Mouse (Mus musculus) midbrain, embryonic 10.5 days (tissue): ENCODE measurements around the gene Oas1g. TPM values are rescaled to one million over a fixed set of nuclear protein-coding genes. Genes with fewer than 3 reads are reported as not detected.
"Not testable (repeated sequence)": the region's sequence is repeated elsewhere in the genome, so short reads cannot be mapped to it uniquely, and the experiment has no call there.

Experiments
- DNase-seq: peaks from one replicate; pipeline ENCODE4 v3.0.0-alpha.2; 2017; ENCODE audit warnings: low spot score
- H3K27ac ChIP-seq: fragments of 300-500 bp; sonication (generic); replicated peaks from 2 replicates; pipeline ENCODE4 v1.5.1; 2016; ENCODE audit warnings: mild to moderate bottlenecking
- H3K27me3 ChIP-seq: fragments of 300-500 bp; sonication (generic); 2 replicates; pipeline ENCODE4 v1.6.1; 2016; ENCODE audit warnings: low read depth, mild to moderate bottlenecking; ENCODE audit not compliant: poor library complexity, severe bottlenecking
- H3K36me3 ChIP-seq: fragments of 300-500 bp; sonication (generic); 2 replicates; pipeline ENCODE4 v1.6.1; 2016; ENCODE audit warnings: mild to moderate bottlenecking, moderate library complexity
- H3K4me1 ChIP-seq: fragments of 300-500 bp; sonication (generic); 2 replicates; pipeline ENCODE4 v1.6.1; 2016
- H3K4me3 ChIP-seq: fragments of 300-500 bp; sonication (generic); 2 replicates; pipeline ENCODE4 v1.5.1; 2016; ENCODE audit warnings: mild to moderate bottlenecking, moderate library complexity
- H3K9me3 ChIP-seq: fragments of 300-500 bp; sonication (generic); replicated peaks from 2 replicates; pipeline ENCODE4 v1.6.1; 2016; ENCODE audit warnings: mild to moderate bottlenecking
- WGBS: fragments of 180-500 bp; shearing (Covaris S2); methylation state at CpG from one replicate; pipeline ENCODE4 v1.1.7; 2016; 5-methylcytosine and 5-hydroxymethylcytosine counted together
- polyA plus RNA-seq: library from polyadenylated mRNA; unstranded; fragments of >200 nt; fragmentation: Nextera tagmentation; extraction: Ambion mirVana; gene quantifications from 2 replicates; pipeline ENCODE4 v1.2.1, GENCODE M21; 2016

The Oas1g gene
- not detected in 2 replicates for polyA plus RNA-seq

DNA sequence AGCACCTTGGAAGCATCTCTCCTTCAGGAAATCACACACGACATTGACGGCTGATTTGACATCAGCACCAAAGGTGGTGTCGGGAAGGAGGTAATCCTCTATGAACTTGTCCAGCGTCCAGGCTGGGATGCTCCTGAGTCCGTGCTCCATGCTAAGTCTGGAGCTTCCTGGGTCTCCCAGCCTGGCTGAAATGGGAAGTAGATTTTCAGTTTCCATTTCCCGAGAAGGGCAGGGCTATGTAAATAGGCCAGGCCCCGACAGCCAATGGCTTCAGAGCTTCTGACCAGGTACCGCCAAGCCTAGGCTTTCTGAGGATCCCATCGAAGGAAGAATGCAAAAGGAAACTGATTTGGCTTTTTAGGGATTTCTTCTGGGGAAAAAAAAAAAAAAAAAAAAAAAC, at the start of gene Oas1g:
TSS of gene Oas1g (minus strand) at position 201 of the 400 bp plus-strand sequence.
- not testable (repeated sequence) for DNase-seq, H3K27me3 ChIP-seq, H3K4me3 ChIP-seq, H3K36me3 ChIP-seq, H3K9me3 ChIP-seq, H3K4me1 ChIP-seq, H3K27ac ChIP-seq
- 37% methylated on average over 7 of the region's 9 CpGs for WGBS

DNA sequence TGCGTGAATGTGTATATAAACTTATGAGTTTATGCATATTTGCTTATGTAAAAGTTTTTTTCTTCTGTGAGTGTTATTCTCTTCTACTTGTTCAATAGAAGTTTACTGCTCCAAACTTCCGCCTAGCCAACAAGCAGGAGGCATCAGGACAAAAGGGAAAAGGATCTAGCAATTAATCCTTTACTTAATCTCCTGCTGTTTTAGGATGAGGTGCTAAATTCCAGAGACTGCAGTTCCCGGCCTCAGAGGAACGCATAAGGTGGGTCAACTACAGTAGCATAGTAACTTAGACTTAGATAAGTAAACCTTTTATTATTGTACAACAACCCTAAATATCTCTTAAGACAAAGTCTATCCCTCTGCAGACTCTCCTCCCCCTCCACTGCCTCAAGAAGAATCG, 46.6 kb upstream of the Oas1g start:
- WGBS: 21% methylated on average over 5 of the region's 5 CpGs
- DNase-seq: no peak
- Histone ChIP-seq H3K4me3 (no peak overlapping the region), H3K4me1 (0 out of 2 replicates have a peak, but pooled peaks cover 2% of the 10 kb centered on the region), H3K27ac (no peak overlapping the region), H3K27me3 (no peaks in the 10 kb centered on the region), H3K36me3 (no peaks in the 10 kb centered on the region), H3K9me3 (no peaks in the 10 kb centered on the region)

- no peak overlapping the region for H3K4me3 ChIP-seq
- no peak for DNase-seq
Measured at GRCm38 (mm10) chr5:120927036-120927435, 39.6 kb upstream of the Oas1g start.

DNA sequence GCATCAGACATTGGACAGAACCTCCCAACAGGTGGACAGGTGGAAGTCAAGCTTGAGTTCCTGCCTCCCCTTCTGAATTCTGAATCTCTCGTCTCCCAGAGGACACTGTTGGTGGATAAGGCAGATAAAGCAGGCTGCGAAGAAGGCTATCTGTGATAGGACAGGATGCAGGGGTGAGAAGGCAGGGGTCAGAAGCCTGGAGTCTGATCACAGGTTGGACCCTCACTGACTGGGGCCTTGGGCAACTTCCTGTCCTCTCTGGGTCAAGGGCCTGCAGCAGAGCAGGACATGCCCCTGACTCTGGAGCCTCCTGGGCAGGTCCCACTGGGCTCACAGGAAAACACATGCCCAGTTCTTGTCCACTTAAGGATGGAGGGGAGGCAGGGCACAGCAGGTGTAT, 38.9 kb upstream of the Oas1g start:
- not testable (repeated sequence) for H3K36me3 ChIP-seq, DNase-seq, H3K4me1 ChIP-seq, H3K9me3 ChIP-seq, H3K4me3 ChIP-seq, H3K27ac ChIP-seq, H3K27me3 ChIP-seq
- WGBS: 80% methylated on average over 2 of the region's 2 CpGs

More at GRCm38 (mm10) chr5:120927036-120927435, 39.6 kb upstream of the Oas1g start:
- no peaks in the 10 kb centered on the region for H3K9me3 ChIP-seq
- H3K36me3 ChIP-seq: no peaks in the 10 kb centered on the region
- 5% methylated on average over 1 of the region's 1 CpGs for WGBS
- H3K27me3 ChIP-seq: no peaks in the 10 kb centered on the region
- no peak overlapping the region for H3K27ac ChIP-seq
- H3K4me1 ChIP-seq: no peaks in the 10 kb centered on the region

DNA sequence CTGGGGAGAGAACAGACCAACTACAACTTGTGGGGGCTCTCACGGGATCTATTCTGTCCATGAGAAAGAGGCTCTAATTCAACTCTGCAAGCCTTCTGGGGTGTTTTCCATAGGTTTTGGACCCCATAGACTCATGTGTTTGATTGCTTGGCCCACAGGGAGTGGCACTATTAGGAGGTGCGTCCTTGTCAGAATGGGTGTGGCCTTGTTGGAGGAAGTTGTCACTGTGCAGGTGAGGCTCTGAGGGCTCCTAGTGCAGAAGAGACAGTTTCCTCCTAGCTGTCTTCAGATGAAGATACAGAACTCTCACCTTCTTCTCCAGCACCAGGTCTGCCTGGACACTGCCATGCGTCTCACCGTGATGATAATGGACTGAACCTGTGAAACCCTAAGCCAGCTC, 37.1 kb upstream of the Oas1g start:
- 86% methylated on average over 4 of the region's 4 CpGs for WGBS
- H3K9me3 ChIP-seq, H3K4me3 ChIP-seq, H3K27ac ChIP-seq, H3K27me3 ChIP-seq, H3K36me3 ChIP-seq, H3K4me1 ChIP-seq, DNase-seq: not testable (repeated sequence)

DNA sequence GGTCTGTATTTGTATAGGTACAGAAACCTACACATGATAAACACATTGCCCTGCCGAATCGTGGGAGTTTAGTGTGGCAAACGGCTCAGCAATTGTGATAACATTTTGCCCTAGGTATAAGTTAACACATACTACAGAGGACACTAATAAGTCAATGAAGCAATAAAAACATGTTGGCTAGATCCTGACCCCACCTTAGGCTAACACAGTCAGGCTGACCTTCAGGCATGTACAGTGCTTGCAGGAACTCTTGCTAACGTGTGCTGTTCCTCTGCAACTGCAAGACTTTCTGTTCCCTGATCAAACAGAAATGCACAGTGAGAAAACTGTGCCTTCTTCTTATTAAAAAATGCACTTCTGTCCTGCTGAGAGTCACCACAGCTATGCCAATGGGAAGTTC, 36.6 kb upstream of the Oas1g start:
- H3K4me3 ChIP-seq: no peak overlapping the region
- no peak for DNase-seq
- no peaks in the 10 kb centered on the region for H3K4me1 ChIP-seq
- H3K27ac ChIP-seq: no peak overlapping the region
- H3K36me3 ChIP-seq: no peaks in the 10 kb centered on the region
- no peaks in the 10 kb centered on the region for H3K27me3 ChIP-seq
- WGBS: 87% methylated on average over 4 of the region's 4 CpGs
- no peaks in the 10 kb centered on the region for H3K9me3 ChIP-seq

DNA sequence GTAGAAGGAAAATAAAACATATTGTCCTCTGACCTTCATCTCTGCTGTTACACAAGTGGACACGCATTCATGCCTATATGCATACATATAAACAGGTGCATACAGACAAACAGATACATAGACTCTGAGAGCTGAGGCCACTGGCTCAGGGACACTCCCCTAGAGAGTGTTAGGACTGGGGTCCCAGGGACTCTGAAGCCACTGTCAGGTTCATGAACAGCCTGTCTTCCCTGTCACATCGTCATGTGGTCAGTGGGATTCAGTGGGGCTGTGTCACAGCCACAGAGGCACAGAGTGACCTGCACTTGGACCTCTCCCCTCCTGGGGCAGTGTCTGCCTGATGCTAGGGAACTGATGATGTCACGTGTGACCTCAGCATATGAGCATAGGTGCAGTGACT, 32.9 kb upstream of the Oas1g start:
- no peak for DNase-seq
- no peak overlapping the region for H3K27ac ChIP-seq
- H3K27me3 ChIP-seq: no peaks in the 10 kb centered on the region
- H3K4me3 ChIP-seq: no peak overlapping the region
- no peaks in the 10 kb centered on the region for H3K36me3 ChIP-seq
- no peaks in the 10 kb centered on the region for H3K9me3 ChIP-seq
- 80% methylated on average over 3 of the region's 3 CpGs for WGBS
- no peaks in the 10 kb centered on the region for H3K4me1 ChIP-seq

DNA sequence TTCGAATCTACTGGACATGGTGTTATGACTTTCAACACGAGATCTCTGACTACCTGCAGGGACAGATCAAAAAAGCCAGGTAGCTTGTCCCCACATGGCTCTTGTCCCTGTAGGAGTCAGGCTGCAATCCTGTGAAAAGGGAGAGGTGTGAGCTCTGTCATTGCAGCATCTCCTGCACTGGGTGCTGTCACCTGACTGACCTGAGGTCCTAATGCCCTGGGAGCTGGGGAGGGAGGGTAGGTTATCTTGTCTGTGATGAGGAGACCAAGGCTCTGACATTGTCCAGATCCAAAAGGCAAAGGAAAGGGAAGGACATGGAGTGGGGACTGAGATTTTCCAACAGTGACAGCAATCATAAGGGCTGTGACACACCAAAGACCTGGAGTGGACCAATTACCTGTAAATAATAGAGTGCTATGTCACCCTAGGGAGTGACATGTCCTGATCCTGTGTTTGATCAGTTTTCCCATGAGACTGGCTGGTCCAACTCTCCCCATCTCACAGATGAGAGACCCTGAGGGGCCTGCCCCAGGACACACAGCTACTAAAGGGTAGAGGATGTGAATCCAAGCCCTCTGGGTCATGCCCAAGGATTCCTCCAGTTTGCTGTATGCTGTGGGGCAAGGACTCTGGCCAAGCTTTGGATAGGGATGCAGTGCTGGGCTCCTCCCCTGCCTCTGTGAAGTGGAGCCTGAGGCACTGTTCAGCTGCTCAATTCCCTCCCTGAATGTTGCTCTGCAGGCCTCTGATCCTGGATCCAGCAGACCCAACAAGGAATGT, 31.9 kb upstream of the Oas1g start:
- H3K9me3 ChIP-seq, H3K36me3 ChIP-seq, DNase-seq, H3K27ac ChIP-seq, H3K27me3 ChIP-seq, H3K4me1 ChIP-seq, H3K4me3 ChIP-seq: not testable (repeated sequence)
- WGBS: 68% methylated on average over 2 of the region's 2 CpGs

GRCm38 (mm10) chr5:120914204-120914603, 26.8 kb upstream of the Oas1g start, which contains the start of gene Oas1d:
TSS of gene Oas1d (plus strand) at chr5:120914536.
- DNase-seq, H3K27me3 ChIP-seq, H3K9me3 ChIP-seq, H3K36me3 ChIP-seq, H3K4me1 ChIP-seq, H3K27ac ChIP-seq, H3K4me3 ChIP-seq: not testable (repeated sequence)
- 52% methylated on average over 8 of the region's 8 CpGs for WGBS

- Histone ChIP-seq H3K9me3 (no peaks in the 10 kb centered on the region), H3K27ac (no peak overlapping the region), H3K4me1 (no peaks in the 10 kb centered on the region), H3K27me3 (no peaks in the 10 kb centered on the region), H3K4me3 (no peak overlapping the region), H3K36me3 (no peaks in the 10 kb centered on the region)
- DNase-seq: no peak
- WGBS: 57% methylated on average over 7 of the region's 7 CpGs
Measured at GRCm38 (mm10) chr5:120908196-120908920, 20.9 kb upstream of the Oas1g start.

GRCm38 (mm10) chr5:120906791-120907733, 19.6 kb upstream of the Oas1g start, which contains the start of gene Oas1a:
TSS of gene Oas1a (minus strand) at chr5:120907521.
- not testable (repeated sequence) for H3K4me3 ChIP-seq, DNase-seq, H3K27ac ChIP-seq, H3K4me1 ChIP-seq, H3K9me3 ChIP-seq, H3K36me3 ChIP-seq, H3K27me3 ChIP-seq
- WGBS: 40% methylated on average over 9 of the region's 12 CpGs

DNA sequence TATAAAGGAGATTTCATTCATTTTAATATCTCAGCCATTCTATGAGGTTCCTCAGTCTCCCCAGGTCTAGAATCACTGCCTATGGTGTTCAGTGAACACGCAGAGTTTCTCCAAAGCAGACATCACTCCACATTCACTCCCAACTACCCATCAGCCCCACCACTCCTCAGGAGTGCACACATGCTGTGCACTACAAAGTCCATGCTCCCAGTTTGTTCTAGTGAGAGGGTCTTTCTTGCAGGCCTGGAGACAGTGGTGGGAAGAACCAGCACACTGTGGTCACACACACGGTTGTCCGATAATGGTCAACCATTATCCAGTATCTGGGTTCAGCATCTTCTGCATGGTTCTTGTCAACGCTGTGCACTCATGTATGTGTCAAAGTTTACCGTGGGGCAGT, 14.6 kb upstream of the Oas1g start:
- Histone ChIP-seq H3K27ac (no peak overlapping the region), H3K4me3 (no peak overlapping the region), H3K4me1 (no peaks in the 10 kb centered on the region), H3K9me3 (no peaks in the 10 kb centered on the region; the same call in 1 of the 2 replicates), H3K36me3 (no peaks in the 10 kb centered on the region), H3K27me3 (no peaks in the 10 kb centered on the region)
- DNase-seq: no peak
- 94% methylated on average over 5 of the region's 5 CpGs for WGBS
